Mouse (Mus musculus) spleen, adult 2 months (tissue): ENCODE measurements around the gene Slc4a1. TPM values are rescaled to one million over a fixed set of nuclear protein-coding genes. Genes with fewer than 3 reads are reported as not detected.
A peak's percentile ranks its signal among the peaks of the same experiment; 100 is the strongest.

Experiments used
- DNase-seq, 2 experiments: peaks; one replicate each; pipeline versions ENCODE4 v3.0.0 to v3.0.0-alpha.2; 2012 to 2021; ENCODE audit warnings: low spot score in 2 of 2, low read depth in 1 of 2
- H3K27ac ChIP-seq: fragments of 200-500 bp; 2 replicates; pipeline ENCODE4 v1.5.1; 2012; ENCODE audit warnings: low read length, inconsistent platforms; ENCODE audit not compliant: insufficient read depth
- H3K27me3 ChIP-seq: fragments of 200-500 bp; 2 replicates; pipeline ENCODE4 v1.6.1; 2012; ENCODE audit warnings: mild to moderate bottlenecking, moderate library complexity, low read length, inconsistent platforms; ENCODE audit not compliant: control insufficient read depth, insufficient read depth
- H3K36me3 ChIP-seq: fragments of 200-500 bp; 2 replicates; pipeline ENCODE4 v1.6.1; 2012; ENCODE audit warnings: mild to moderate bottlenecking, low read length, inconsistent platforms; ENCODE audit not compliant: control insufficient read depth, insufficient read depth
- H3K4me1 ChIP-seq: fragments of 200-500 bp; 2 replicates; pipeline ENCODE4 v1.6.1; 2011; ENCODE audit warnings: inconsistent platforms; ENCODE audit not compliant: control insufficient read depth, insufficient read depth, insufficient read length
- H3K4me3 ChIP-seq: fragments of 200-500 bp; 2 replicates; pipeline ENCODE4 v1.5.1; 2011; ENCODE audit warnings: mild to moderate bottlenecking, inconsistent platforms; ENCODE audit not compliant: insufficient read depth, insufficient read length; ENCODE audit errors: extremely low read depth
- CTCF ChIP-seq: fragments of 200-500 bp; IDR thresholded peaks from 2 replicates; pipeline ENCODE4 v1.5.1; 2011; ENCODE audit warnings: mild to moderate bottlenecking, inconsistent platforms; ENCODE audit not compliant: insufficient read depth, insufficient read length, insufficient replicate concordance; ENCODE audit errors: extremely low read depth
- POLR2A ChIP-seq: fragments of 200-500 bp; IDR thresholded peaks from 2 replicates; pipeline ENCODE4 v1.6.1; 2011; ENCODE audit warnings: low read depth, low read length, inconsistent platforms
- WGBS: fragments of 180-500 bp; shearing (Covaris S2); methylation state at CpG from one replicate; pipeline ENCODE4 v1.1.7; 2018; 5-methylcytosine and 5-hydroxymethylcytosine counted together
- polyA plus RNA-seq: library from polyadenylated mRNA; depleted of rRNA; stranded (reverse); fragments of >200 nt; gene quantifications from 2 replicates; pipeline ENCODE4 v1.2.3, GENCODE M21; 2012

The Slc4a1 gene
- polyA plus RNA-seq, 1 experiment: 381 TPM

DNA sequence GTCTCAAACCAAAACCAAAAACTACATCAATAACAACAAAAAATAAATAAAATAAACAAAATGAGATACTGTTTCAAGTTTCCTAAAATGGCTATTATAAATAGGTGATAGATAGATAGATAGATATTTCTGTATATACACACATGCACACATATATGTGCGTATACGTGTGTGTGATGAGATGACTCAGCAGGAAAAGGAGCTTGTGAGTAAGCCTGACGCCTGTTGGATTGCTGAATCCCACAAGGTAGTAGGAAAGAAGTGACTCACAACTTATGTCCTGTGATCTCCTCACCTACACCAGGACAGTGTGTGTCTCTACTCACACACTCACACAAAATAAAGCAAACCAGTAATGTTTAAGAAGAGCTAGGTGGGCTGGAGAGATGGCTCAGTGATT lies 16.8 kb upstream of the Slc4a1 start:
- no peak for DNase-seq
- H3K27ac ChIP-seq: no peak overlapping the region
- no peaks in the 10 kb centered on the region for H3K27me3 ChIP-seq
- no peaks in the 10 kb centered on the region for H3K36me3 ChIP-seq
- TF ChIP-seq POLR2A: no peak
- TF ChIP-seq CTCF: no peak
- no peak overlapping the region for H3K4me3 ChIP-seq
- no peaks in the 10 kb centered on the region for H3K4me1 ChIP-seq
- WGBS: 65% methylated on average over 3 of the region's 3 CpGs

DNA sequence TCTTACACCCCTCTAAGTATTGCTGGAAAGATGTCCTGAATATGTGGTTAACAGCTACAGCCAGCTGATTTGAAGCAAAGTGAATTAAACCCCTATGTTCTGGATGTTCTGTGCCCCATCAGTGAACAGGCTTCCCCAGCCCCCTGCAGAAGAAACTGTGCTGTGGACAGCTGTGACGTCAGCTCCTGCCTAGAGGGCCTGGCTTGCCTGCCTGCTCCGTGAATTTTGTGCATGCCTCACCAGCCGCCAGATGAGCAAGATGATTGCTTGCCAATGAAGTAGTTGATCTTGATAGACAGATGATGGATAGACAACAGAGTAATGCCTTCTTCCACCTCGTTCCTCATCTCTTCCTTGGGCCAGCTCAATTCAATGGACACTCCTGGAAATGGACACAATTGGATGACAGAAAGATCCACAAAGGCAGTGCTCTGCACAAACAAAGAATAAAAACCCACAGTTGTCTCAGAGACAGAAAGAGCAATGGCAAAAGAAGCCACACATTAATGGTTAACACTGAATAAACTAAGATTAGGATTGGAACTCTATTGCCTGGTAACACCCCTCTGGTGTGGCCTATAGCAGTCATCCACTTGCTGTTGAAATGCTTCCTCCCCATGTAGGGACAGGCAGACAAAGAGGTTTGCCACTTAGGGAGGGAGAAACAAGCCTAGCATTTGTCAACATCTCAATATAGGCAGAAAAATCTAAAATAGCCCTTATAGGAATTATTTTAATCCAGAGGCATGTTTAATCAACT lies 15.5 kb upstream of the Slc4a1 start:
- no peak for TF ChIP-seq CTCF
- TF ChIP-seq POLR2A: no peak
- no peak for DNase-seq
- no peaks in the 10 kb centered on the region for H3K4me1 ChIP-seq
- no peak overlapping the region for H3K4me3 ChIP-seq
- H3K27me3 ChIP-seq: no peaks in the 10 kb centered on the region
- WGBS: 70% methylated on average over 4 of the region's 4 CpGs
- no peak overlapping the region for H3K27ac ChIP-seq
- H3K36me3 ChIP-seq: no peaks in the 10 kb centered on the region

DNA sequence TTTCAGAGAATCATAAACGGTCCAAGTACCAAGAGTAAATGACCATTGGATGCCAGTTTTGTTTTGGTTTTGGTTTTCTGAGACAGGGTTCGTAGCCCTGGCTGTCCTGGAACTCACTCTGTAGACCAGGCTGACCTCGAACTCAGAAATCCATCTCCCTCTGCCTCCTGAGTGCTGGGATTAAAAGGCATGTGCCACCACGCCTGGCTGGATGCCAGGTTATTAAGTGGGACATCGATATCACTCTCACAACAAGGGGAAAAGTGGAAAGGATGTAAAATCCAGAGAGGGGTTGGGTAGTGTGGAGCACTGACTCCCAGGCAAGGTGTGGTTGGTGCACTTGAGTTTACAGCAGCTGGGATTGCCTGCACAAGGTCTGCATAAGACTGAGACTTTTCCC lies 14.1 kb upstream of the Slc4a1 start:
- DNase-seq: no peak
- H3K4me1 ChIP-seq: no peaks in the 10 kb centered on the region
- WGBS: 75% methylated on average over 5 of the region's 5 CpGs
- TF ChIP-seq CTCF (no peak), POLR2A (no peak)
- H3K27ac ChIP-seq: no peak overlapping the region
- no peaks in the 10 kb centered on the region for H3K36me3 ChIP-seq
- peaks cover 6% of the 10 kb centered on the region for H3K27me3 ChIP-seq
- no peak overlapping the region for H3K4me3 ChIP-seq

DNA sequence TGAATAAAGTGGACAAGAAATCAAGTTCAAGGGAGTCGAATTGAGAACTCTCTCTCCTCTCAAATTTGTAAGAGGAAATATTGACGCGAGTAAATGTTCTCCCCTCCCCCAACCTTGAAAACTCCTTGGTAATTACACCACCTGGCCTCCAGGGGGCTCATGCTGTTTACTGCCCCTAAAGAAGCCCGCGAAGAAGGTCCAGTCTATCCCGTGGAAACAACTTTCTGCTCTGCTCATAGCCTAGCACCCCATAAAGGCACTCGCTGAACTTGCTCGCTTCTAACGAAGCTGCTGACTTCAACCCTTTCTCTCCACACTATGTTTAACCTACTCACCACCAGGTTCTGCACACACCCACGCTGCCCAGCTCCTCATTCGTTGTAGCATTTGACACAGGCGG lies 11.2 kb upstream of the Slc4a1 start:
- H3K4me1 ChIP-seq: no peaks in the 10 kb centered on the region
- 59% methylated on average over 12 of the region's 12 CpGs for WGBS
- DNase-seq: no peak
- no peak overlapping the region for H3K4me3 ChIP-seq
- no peaks in the 10 kb centered on the region for H3K36me3 ChIP-seq
- no peak overlapping the region for H3K27ac ChIP-seq
- peaks cover 6% of the 10 kb centered on the region for H3K27me3 ChIP-seq
- TF ChIP-seq POLR2A (no peak), CTCF (no peak)

DNA sequence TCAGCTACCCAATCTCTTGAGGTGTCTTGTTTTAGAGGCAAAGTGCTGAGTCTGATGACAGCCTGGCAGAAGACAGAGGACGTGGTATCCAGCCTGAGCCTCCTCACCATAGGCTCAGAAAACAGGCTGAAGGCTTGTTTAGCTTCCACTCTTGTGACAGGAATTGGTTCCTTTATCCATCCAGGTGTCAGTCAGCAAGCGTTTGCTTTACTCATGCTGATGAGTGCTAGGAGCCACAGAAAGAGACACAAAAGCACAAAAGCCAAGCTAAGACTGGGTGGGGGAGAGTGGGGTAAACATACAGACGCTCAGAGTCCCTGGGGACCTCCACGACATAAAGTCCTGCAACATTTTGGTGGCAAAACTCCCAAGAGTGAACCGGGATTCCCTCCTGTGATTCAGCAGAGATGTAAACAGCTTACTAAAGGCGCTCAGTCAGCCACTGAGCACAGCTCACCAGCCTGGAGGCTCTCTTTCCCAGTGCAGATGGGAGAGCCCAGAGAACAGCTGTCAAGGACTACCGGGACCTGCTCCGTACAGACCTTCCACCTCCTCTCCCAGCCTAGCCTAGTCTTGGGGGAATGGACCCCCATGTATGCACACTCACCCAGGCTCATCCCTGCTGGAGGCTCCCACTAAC lies 10.3 kb upstream of the Slc4a1 start:
- DNase-seq: no peak
- WGBS: 46% methylated on average over 8 of the region's 8 CpGs
- H3K36me3 ChIP-seq: no peaks in the 10 kb centered on the region
- H3K4me3 ChIP-seq: no peak overlapping the region
- H3K4me1 ChIP-seq: no peaks in the 10 kb centered on the region
- H3K27ac ChIP-seq: no peak overlapping the region; the same call in 1 of the 2 replicates
- peaks cover 6% of the 10 kb centered on the region for H3K27me3 ChIP-seq
- TF ChIP-seq POLR2A (no peak), CTCF (no peak)

DNA sequence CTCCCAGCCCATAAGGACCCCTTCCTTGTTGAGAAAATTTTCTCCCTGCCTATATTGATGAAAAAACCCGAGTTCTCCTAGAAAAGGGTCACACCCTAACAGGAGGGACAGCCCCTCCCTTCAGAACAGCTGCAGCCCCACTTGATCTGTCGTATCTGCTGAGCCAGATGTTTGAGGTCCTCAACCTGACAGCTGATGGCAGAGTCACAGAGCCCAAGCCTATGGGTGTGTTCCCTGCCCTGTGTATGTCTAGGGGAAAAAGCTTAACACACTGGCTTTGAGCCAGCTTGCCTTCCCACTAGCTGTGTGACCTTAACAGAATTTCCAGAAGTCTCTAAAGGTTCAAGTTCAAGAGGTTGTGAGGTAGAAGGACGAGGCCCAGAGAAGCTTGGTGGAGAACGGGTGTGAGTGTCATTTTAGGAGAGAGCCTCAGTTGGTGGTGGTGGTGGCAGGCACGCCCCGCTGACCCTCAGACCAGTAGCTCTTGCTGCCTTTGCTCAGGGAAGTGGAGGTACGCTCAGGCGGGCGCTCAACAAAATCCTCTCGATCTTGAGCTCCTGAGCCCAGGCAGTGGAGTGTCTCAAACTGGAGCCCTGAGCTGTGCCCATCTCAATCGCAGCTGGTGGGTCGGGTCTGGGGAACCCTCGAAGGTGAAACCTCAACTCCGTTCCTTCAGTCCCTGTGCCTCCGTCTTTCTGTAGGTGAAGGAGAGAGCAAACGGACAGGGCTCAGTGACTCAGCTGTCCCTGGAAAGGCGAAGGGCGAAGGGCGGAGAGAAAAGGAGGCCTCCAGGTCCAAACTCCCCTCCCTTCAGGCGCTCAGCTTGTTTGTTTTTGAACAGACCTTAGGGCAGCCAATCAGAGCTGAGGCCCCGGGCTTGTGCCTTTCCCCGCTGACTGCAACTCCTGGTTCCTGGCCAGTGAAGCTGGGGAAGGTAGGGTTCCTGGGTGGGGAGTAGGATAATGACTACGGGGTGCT lies 9.5 kb upstream of the Slc4a1 start:
- WGBS: 18% methylated on average over 23 of the region's 23 CpGs
- Histone ChIP-seq H3K36me3 (no peaks in the 10 kb centered on the region), H3K27ac (peak overlapping the region; percentile 31; the same call in 1 of the 2 replicates), H3K27me3 (peaks cover 6% of the 10 kb centered on the region), H3K4me1 (no peaks in the 10 kb centered on the region), H3K4me3 (no peak overlapping the region)
- no peak for DNase-seq
- TF ChIP-seq POLR2A: no peak
- TF ChIP-seq CTCF: no peak
